Mouse (Mus musculus) stomach, postnatal 0 days (tissue): Measurements from ENCODE around the gene Sbp.

Experiments used
- CTCF ChIP-seq: IDR thresholded peaks from 2 replicates; pipeline ENCODE4 v1.5.1; 2016; ENCODE audit warnings: antibody characterized with exemption, low read depth, mild to moderate bottlenecking, moderate library complexity
- EP300 ChIP-seq: optimal IDR thresholded peaks from 2 replicates; pipeline ENCODE3; 2016; ENCODE audit warnings: antibody characterized with exemption

- TF ChIP-seq CTCF = no peak
- TF ChIP-seq EP300 = no peak
Observed at GRCm38 (mm10) chr17:23989802-23990201, 48.3 kb downstream of the Sbp start.
